Mouse (Mus musculus): ENCODE data around the gene Zfp493. TPM values are rescaled to one million over a fixed set of nuclear protein-coding genes. Genes with fewer than 3 reads are reported as not detected.

Zfp493 gene
- total RNA-seq, 2 experiments from 2014 or later = 2.4 to 2.8 TPM

Other genes with a start within 250 kb of the Zfp493 start
- gene Zfp748, start 225.9 kb upstream of the Zfp493 start, total RNA-seq (2021) = 10 to 100 TPM; 10.4 to 11.8 TPM
- gene Zfp729b, start 170.0 kb upstream of the Zfp493 start, total RNA-seq (2021) = 1 to 10 TPM; 9.0 to 9.1 TPM
- 1 to 10 TPM in 1 of 2 experiments, under 1 TPM in 1; 0.51 to 1.0 TPM for gene Gm49345, start 141.9 kb upstream of the Zfp493 start, total RNA-seq (2021)
- 1 to 10 TPM; 7.6 to 8.2 TPM for gene Zfp729a, start 141.9 kb upstream of the Zfp493 start, total RNA-seq (2021)
- 10 to 100 TPM; 15.9 to 17.5 TPM for gene Zfp738, start 92.6 kb upstream of the Zfp493 start, total RNA-seq (2021)
- 10 to 100 TPM; 12.8 to 12.9 TPM for gene Zfp65, start 50.5 kb upstream of the Zfp493 start, total RNA-seq (2021)
- gene Zfp85, start 24.5 kb upstream of the Zfp493 start, total RNA-seq (2021) = 1 to 10 TPM; 8.3 TPM
- 1 to 10 TPM; 8.0 to 8.9 TPM for gene Zfp273, start 34.0 kb downstream of the Zfp493 start, total RNA-seq (2021)
- gene Gm10037, start 51.4 kb downstream of the Zfp493 start, total RNA-seq (2021) = 1 to 10 TPM; 2.3 to 3.4 TPM
- gene BC048507, start 83.6 kb downstream of the Zfp493 start, total RNA-seq (2021) = not detected